Mouse (Mus musculus) right cerebral cortex, postnatal 25 days (tissue): ENCODE measurements around the gene Gm20661.
"Not testable (repeated sequence)": the region's sequence is repeated elsewhere in the genome, so short reads cannot be mapped to it uniquely, and the experiment has no call there.

Source experiments
- DNase-seq: peaks from one replicate; pipeline ENCODE4 v3.0.0; 2022

Gene Gm20661

GRCm38 (mm10) chr9:108002778-108003530 lies 20.1 kb downstream of the Gm20661 start:
- no peak for DNase-seq

GRCm38 (mm10) chr9:108003531-108003890 lies 20.7 kb downstream of the Gm20661 start:
- DNase-seq, result no peak

GRCm38 (mm10) chr9:108008041-108008440 lies 25.2 kb downstream of the Gm20661 start:
- no peak for DNase-seq

GRCm38 (mm10) chr9:108010385-108010784 lies 27.5 kb downstream of the Gm20661 start:
- no peak for DNase-seq

GRCm38 (mm10) chr9:108013577-108013976 lies 30.7 kb downstream of the Gm20661 start:
- not testable (repeated sequence) for DNase-seq

GRCm38 (mm10) chr9:108017127-108017526 lies 34.3 kb downstream of the Gm20661 start:
- DNase-seq, result no peak

- DNase-seq, result no peak
Observed at GRCm38 (mm10) chr9:108020741-108021140, 37.9 kb downstream of the Gm20661 start.

GRCm38 (mm10) chr9:108023216-108023615 lies 40.4 kb downstream of the Gm20661 start:
- no peak for DNase-seq

- DNase-seq, result no peak
Observed at GRCm38 (mm10) chr9:108026584-108026983, 43.7 kb downstream of the Gm20661 start.

- no peak for DNase-seq
Observed at GRCm38 (mm10) chr9:108027867-108028266, 45.0 kb downstream of the Gm20661 start.

GRCm38 (mm10) chr9:108032126-108032525 lies 49.3 kb downstream of the Gm20661 start:
- no peak for DNase-seq

- no peak for DNase-seq
Observed at GRCm38 (mm10) chr9:108035331-108036156, 52.7 kb downstream of the Gm20661 start.
